Mouse (Mus musculus) MEL (cell line): Measurements from ENCODE around the gene Enkur.

Experiments
- JUND ChIP-seq: IDR thresholded peaks from 2 replicates; pipeline ENCODE4 v1.6.1; 2011; ENCODE audit warnings: low read depth, mild to moderate bottlenecking, improper control_type of control experiment, low read length
- POLR2AphosphoS2 ChIP-seq: IDR thresholded peaks from 2 replicates; pipeline ENCODE4 v1.6.1; 2011; ENCODE audit warnings: low read length, improper control_type of control experiment
- USF1 ChIP-seq: IDR thresholded peaks from 2 replicates; pipeline ENCODE4 v1.6.1; 2014; ENCODE audit warnings: low read depth, mild to moderate bottlenecking, inconsistent platforms, low read length, improper control_type of control experiment, moderate library complexity

DNA sequence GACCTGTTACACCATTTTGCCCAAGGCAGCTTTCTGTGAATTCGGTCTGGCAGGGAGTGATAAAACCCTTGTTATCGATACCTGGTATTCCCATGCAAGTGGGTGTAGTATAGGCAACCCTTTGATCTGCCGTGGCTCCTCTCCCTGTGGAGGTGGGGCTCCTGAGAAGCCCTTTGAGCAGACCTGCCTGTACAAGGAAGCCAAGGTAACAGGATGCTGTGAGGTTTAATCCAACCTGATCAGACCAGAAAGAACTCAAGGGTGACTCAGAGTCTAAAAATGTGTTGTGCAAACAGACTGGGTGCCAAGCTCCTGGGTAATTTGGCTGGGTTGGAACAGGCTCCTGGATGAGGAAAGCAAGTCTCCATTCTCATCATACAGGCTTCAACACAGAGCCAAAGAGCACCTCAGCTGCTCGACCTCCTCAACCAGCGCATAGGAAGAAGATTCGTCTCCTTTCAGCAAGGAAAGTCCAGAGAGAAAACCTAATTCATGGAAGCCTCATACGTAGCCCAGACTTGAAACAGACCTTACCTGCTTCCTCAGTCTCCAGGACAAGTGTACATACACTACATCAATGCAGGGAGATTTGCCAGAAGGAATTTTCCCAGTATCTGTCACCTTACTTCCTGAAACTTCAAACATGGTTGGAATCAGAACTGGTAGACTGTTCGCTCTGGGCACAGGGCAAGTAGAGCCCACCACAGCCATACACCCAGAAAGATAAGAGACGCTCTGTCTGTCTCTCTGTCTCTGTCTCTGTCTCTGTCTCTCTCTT is 29.9 kb upstream of the Enkur start:
- no peak for TF ChIP-seq POLR2AphosphoS2
- no peak for TF ChIP-seq JUND
- no peak for TF ChIP-seq USF1
